Mouse (Mus musculus) 3T3-L1 (cell line): ENCODE data around the gene Rps6ka2.
"Not testable (repeated sequence)": the region's sequence is repeated elsewhere in the genome, so short reads cannot be mapped to it uniquely, and the experiment has no call there.

ENCODE experiments used
- DNase-seq: peaks from one replicate; pipeline ENCODE4 v3.0.0-alpha.2; 2015; ENCODE audit warnings: low read depth, low spot score

Gene Rps6ka2

DNA sequence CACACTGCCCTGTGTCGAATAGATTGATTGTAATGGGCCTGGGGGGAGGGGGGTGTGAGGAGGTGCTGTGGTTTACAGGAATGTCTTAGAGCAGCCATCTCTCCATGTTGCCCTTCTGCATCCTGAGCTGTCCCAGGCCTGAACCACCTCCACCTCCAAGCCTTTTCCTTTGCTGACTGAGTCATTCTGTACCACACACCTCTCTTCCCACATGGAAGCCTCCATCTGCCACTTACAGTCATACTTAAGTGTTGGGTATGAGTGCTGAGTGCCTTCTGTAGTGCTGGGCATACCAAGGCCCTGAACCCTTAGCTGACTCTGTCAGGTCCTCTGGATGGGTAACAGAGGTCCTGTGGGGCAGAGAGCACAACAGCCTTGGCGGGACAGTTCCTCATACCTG lies 97.9 kb downstream of the Rps6ka2 start:
- DNase-seq: no peak

DNA sequence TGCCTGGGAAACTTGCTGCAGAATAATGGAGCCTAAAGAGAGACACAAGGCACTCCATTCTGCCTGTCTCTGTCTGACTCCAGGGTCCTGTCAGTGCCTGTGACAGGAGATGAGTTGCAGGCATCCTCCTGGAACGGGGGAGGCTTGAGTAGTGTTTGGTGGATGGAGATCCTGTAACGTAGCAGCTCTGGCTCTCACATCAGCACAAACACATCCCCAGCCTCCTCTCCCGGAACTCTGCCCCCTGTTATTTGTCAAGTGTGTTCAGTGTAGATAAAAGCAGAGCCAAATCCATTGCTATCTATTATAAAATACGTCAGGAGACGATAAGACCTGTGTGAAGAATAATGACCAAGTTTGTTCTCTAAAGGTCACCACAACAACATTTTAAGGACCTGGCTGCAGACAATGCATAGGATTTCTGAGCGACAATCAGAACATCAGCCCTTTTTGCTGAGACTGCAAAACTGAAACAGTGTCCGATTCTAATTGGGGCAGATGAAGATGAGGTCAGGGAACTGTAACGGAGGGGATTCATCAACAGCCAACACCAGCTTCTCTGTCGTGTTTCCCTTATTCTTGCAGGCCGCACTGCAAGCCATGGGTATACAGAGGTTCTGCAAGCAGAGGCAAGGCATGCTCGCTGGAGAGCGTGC lies 99.4 kb downstream of the Rps6ka2 start:
- DNase-seq: no peak

DNA sequence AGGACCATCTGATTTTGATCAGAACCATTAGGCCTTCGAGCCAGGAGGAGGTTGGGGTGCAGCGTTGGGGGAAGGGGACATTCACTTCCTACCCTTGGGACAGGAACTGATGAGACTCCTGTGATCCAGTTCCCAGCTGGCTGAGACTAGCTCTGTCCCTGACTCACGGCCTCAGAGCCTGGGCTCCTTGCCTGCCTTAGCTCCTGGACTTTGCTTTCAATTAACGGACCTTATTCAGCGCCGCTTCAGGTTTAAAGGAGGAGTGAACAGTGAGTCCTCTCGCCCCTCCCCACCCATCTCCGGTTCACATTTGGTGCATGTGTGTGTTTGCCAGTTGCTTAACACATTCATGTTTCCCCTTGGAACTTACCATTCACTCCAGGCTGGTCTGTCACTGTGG lies 100.6 kb downstream of the Rps6ka2 start:
- DNase-seq: no peak

DNA sequence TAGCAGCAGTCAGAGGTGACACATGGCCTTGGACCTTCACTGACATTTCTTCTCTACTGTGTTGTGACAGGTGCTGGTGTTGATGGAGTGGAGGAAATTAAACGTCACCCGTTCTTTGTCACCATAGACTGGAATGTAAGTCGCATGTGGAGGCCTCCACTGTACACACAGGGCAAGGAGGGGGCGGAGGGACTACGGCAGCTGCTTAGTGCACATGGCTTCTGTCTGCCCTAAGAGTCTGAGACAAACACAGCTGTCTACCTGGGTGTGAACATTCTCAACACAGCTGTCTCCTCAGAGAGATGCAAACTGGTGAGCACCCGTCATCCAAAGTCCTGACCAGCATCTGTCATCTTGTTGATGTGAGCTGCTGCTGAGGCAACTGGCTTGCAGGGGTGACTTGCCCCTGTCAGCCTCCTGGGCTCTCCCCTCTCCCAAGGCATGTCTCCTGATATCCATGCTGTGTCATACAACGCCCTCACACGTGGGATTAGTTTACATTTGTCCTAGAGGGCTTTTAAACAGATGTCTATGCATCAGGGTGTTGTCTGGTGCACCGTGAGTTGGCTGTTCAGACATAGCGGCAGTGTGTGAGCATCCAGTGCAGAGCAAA lies 101.7 kb downstream of the Rps6ka2 start:
- DNase-seq: no peak

DNA sequence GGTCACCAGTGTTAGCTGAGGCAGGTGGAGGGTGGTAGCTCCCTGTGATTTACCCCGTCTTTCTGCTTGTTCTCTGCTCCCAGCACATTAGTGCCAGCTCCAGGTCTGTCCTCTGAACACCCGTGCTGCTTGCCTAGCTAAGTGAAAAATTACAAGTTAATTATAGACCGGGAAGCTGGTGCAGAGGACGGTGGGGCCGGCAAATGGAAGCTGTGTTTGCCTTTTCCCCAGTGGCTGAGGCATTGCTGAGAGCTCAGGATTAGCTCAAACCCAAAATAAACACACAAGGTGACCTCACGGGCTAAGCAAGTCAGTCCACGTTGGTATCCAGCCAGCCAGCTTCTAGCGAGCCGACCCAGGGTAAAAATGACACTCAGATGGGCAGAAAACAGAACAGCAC lies 103.1 kb downstream of the Rps6ka2 start:
- no peak for DNase-seq

DNA sequence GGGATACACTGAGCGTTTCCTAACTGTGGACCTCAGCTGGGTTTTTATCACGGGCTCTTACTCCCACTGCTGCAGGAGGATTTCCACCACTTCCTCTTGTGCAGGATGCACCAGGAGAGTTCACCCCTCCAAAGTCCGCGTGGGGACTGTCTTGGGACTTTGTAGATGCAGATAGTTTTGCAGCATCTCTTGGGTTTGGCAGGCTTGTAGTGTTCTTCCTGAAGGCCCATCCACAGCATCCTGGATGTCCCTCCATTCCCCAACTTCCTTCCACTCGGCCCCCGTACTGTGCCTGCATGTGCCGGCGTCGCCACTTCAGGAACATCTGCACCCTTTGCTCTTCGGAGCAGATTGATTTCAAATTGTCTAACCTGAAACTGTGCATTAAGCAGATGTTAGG lies 103.9 kb downstream of the Rps6ka2 start:
- DNase-seq: no peak

DNA sequence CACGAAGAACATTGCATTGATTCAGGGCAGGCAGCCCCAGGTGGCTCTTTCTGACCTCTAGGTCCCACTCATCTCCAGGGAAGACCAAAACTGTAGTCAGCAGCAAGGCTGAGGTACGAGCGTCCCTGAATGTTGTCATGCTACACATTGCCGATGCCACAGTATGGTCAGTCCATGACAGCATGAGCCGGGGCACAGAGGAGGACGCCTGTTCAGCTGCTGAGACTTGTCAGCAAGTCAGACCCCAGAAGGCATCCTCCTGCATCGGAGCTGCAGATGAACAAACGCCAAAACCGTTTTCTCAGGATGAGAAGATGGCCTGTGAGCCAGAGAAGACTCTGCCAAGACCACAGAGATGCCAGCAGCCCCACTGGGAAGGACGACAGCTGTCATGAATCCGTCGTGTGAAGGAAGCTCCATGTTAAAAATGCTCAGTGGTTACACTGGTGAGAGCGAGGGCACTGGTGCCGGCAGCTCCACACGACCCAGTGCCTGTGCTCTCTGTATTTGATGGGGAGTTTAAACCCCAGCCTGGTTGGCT lies 108.9 kb downstream of the Rps6ka2 start:
- DNase-seq: no peak

DNA sequence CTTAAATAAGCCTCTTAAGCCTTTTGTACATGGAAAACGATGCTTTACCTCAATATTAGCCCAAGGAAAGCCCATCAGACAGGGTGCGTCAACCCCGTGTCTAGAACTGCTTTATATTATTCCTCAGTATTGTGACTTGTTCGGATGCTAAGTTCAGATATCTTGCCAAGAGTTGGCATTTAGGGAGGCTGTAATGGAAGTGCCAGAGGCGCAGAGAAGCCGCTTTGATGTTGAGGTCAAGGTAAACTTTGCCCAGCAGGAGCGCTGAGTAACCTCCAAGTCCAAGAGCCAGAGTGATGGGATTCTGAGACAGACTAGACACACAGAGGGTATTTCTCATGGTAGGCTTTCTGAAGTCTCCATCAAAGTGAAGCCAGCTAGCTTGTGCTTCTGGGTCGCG lies 109.3 kb downstream of the Rps6ka2 start:
- DNase-seq: no peak

DNA sequence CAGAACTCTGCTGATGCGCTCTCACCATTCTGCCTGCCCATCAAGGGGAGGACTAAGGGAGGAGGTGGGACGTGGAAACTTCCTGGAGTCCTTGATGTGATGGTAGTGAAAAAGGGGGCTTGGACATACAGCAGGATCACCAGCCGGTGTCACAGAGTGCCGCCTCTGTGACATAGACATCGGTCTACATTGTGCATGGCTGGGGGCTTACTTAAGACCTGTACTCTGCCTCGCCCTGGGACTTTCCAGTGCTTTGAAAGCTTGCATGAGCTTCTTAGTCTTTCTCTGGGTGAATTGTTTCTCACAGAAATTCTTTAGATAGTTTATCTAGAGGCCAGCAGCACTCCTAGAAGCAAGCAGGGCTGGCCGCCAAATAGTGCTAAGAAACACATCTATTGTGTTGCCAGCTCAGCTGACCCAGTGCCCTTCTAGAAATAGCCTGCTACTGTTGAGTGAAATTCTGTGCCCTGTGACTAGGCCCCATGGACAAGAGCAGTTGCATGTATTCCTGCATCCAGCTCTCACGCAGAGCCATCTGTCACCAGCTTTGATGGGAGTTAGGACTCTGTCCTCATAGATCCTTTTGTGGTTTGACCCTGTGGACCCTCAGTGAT lies 114.5 kb downstream of the Rps6ka2 start:
- DNase-seq: peak; percentile 72

DNA sequence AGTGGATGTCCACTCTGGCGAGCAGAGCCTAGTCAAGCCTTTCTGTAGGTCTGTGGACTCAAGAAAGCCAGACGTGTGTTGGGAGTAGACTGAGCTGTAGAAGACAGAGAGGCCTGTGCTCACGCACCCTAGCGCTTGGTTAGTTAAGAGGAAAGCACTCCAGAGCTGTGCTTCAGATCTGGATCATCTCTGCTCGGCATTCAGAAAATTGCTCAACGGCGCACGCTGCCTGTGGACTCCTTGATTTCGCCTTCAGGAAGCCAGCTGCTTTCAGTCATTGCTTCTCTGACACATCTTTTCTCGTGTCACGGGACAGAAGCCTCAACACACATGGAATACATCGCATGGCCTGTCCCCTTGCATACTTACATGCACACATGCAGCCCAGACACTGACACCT lies 115.4 kb downstream of the Rps6ka2 start:
- DNase-seq: no peak

DNA sequence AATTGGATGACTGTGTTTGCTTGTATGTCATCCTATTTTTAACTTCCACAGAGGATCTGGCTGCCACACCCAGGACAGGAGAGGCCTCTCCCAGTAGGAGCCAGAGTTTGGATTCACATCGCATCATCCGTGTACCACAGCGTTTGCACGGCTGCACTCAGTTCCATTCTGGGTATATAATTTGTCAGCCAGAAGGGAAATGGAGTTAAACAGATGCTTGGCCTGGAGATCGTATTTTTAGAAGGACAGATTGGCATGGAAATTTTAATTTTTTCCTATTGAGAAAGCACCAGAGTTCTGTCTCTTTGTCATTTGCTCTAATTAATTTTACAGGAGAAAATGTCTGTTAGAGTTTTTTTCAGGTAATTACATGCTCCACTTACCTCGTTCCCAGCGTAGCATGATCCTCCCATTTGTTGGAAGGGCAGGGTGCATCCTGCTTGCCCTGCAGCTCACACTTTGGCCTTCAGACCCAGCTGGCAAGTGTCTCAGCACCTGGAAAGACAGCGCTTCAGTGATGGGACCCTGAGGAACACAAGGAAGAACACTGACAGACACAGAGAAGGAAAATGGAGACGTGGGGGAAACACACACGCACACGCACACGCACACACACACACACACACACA lies 116.6 kb downstream of the Rps6ka2 start:
- DNase-seq: no peak

DNA sequence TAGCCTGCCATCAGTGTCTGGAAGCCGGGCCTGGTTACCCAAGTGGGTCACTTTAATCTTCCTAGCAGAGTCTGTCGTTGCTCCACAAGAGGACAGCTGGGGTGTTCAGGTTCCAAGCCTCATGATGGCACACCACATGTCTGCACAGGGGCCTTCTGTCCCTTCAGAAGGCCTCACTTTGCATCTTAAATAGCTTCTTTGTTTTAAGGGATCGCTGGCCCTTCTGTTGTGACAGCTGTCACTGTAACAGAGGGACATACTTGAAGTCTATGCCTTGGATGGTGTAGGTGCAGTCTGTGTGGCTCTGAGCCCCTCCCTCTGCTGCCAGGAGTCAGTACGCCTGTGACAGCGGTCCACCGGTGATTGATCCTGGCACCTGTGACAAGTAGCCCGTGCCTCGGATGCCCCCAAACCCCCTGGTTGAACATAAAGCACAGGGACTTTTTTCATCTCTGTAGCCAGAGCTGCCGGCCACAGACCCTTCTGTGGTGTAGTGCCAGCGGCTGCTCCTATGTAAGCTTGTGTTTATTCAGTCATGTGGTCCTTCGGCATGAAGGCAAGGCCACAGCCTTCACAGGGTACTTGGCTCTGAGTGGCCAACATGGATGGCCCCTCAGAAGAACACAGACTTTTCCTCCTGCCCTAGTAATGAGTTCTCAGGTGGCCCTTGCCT lies 122.2 kb downstream of the Rps6ka2 start:
- DNase-seq: no peak

DNA sequence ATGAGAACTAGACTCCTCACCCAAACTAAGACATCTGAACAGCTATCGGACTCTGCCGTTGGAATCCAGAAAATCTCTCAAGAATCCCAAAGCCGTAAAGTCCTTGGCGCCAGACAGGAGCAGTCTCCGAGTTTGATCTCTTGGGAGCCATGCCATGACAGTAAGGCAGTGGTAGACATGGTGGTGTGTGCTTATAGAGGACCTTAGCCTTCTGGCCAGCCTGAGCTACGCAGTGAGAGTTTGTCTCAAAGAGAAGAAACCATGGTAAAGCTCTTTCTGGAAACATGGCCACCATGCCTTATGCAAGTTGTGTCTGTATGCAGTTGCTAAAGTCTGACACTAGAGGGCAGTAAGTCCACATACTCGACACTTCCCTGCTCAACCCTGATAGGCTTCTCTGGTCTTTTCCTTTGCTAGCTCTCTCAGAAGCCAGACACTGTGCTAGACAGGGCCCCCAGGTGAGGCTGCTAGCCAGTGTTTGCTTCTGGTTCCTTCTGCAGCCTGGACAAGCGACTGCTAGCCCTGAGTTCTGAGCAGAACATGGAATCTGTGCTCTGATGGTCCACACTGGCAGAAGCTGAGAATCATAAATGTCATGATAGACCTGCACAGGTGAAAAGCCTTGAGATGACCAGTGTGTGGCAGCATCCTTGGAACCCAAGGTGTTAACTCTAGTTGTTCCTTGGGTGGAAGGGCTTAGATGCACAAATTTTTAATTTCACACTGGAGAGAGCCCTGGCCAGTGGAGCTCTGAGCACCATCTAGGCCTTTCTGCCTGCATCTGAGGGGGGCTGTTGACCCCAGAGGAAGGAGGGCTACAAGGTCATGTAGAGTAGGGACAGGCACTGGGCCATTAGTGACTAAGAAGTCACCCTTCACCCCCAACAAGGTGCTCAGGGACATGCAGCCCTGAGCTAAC lies 136.6 kb downstream of the Rps6ka2 start:
- not testable (repeated sequence) for DNase-seq

DNA sequence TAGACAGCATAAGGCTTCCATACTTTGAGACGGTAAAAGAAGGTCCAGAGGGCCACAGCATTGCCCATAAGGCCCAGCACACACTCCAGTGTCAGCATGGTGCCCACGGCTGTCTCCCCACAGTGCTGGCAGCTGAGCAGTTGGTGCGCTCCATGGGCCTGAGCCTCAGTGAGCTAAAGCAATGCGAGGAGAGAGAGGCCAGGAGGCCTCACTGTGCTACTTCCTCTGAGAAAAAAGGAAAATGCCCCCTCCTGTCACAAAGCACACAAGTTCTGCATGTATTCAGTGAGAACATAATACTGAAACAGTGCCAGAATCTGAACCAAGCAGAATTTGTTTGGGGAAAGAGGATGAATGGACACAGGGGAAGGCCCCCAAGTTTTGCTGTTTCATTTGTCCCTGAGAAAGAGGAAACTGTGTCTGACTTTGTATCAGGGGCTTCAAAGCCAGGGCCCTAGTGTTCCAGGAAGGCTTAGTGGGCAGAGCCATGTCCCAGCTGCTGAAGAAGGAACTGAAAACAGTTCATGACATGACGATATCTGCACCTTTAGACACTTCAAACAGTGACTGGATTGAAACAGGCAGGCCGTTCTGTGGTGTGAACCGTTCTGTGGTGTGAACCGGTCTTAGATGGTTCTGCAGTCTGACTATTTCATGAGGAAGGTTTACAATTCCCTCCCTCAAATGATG lies 145.9 kb downstream of the Rps6ka2 start:
- not testable (repeated sequence) for DNase-seq

DNA sequence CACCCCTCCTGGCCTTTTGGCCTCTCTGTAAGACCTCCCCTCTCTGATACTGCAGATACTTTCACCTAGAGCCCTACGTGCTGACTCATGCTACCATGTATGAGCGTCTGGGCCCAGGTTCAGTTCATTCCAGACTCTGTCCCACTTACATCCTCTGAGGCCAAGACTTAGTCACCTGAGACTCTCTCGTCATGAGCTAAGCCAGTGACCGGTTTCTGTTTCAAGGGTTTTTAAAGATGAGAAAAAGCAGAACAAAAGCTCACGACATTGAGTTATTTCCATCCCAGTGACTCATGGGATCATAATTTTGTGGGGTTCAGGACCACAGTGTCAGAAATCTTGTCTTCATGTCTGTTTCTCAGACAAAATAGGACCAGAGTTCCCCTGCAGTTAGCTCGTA lies 149.9 kb downstream of the Rps6ka2 start:
- DNase-seq: peak; percentile 61

DNA sequence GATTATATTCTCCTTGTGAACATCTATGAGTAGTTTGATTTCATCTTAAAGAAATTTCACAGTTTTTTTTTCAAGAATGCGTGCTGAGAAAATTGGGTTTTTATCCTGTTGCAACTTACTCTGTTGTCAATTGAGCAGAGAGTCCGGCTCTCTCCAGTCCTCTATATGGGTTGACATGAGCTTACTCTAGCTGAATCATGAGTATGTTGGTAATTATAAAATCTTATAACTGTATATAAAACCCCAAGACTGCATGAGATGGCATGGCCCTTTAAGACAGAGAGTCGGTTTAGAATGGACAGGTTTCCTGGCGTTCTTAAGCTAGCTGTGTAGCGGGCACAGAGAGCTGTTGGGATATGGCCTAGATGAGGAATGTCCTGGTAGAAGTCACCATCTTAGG lies 154.4 kb downstream of the Rps6ka2 start, which contains the start of gene Tcp10a:
TSS of gene Tcp10a (plus strand) at position 301 of the 400 bp plus-strand sequence.
- not testable (repeated sequence) for DNase-seq

DNA sequence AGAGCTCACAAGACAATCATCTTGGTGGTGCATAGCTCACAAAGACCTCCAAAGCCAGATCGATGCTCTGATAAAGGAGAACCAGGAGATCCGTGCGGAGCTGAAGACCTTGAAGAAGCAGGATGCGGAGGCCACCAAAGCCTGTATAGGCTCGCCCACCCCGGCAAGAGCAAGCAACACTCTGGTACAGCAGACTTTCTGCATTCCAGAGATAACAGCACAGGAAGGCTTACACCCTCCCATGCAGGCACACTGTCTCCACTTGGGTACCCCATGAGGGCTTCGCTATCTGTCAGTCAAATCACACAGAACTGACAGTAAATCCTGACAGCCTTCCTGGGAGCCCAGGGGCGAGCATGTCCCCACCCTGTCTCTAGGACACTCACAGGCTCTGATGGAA lies 156.5 kb downstream of the Rps6ka2 start:
- not testable (repeated sequence) for DNase-seq

DNA sequence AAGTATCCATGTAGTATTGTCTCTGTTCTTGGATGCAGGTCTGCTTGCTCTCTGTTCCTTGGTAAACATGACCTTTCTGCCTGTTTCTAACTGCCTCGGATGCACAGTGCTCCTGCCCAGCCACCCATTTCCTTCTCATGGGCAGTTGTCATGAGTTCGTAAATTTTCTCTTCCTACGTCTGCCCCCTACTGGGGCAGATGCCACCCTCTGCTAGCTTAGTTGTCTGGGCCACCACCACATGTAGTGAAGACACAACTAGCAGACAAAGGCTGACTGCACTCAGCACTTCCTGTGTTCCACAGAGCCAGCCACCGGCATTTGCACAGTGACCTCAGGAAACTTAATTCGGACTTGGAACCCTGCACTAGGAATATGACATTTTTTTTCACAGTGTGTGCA lies 162.8 kb downstream of the Rps6ka2 start:
- not testable (repeated sequence) for DNase-seq

DNA sequence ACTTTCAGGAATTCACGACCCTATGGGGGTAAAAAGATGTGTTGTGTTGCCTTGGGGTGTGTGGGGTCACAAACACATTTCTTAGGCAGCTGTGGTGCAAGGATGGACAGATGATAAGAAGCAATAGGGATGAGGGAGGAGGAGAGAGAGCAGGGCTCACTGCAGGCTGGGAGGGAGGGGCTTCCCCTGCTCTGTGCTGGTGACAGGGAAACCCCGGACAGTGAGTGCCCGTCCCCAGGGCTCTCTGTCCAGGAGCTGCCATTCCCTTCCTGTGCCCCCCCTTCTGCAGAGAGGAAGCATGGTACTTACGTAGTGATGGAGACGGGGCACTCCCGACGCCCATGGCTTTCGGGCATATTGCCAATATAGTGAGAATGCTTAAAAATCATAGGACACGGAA lies 167.5 kb downstream of the Rps6ka2 start:
- DNase-seq: not testable (repeated sequence)

DNA sequence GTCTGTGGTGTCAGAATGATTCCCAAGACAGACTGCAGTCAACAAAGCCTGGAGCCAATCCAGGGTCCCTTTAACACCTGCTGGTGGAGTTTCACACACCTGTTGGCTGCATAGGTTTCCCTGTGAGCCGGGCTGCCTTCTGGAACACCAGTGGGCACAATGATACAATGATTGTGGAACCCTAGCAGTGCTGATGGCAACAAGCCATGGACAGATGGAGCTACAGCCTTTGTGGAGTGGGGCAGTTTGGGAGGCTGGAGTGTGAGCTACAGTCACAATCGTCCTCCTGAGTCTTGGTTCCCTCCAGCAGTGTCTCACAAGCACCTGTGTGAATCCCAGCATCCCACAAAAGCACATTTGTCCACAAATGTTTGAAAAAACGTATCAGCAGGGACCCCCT lies 178.8 kb downstream of the Rps6ka2 start:
- DNase-seq: not testable (repeated sequence)
